Mouse (Mus musculus) spleen, adult 10 weeks (tissue): Measurements from ENCODE around the gene Afap1. TPM values are rescaled to one million over a fixed set of nuclear protein-coding genes. Genes with fewer than 3 reads are reported as not detected.

ENCODE experiments used
- polyA plus RNA-seq: library from polyadenylated mRNA; stranded (reverse); fragments of 350-450 nt; fragmentation: Illumina TruSeq; extraction: RNeasy Lipid Tissue Mini Kit (QIAGEN cat#74804); gene quantifications from one replicate; pipeline ENCODE4 v1.2.3, GENCODE M21; 2015; ENCODE audit warnings: low replicate concordance; ENCODE audit not compliant: insufficient read depth

The Afap1 gene
- 5.2 TPM for polyA plus RNA-seq

GRCm38 (mm10) chr5:35893093-35893804, at the start of gene Afap1:
Gene Afap1 (plus strand): TSS chr5:35893319.

Other genes starting within 250 kb of the Afap1 start
- 6.5 TPM for gene Htra3, start 213.5 kb upstream of the Afap1 start, polyA plus RNA-seq
- gene Sh3tc1, start 153.3 kb upstream of the Afap1 start, polyA plus RNA-seq = 3.2 TPM
- 1.1 TPM for gene Ablim2, start 135.4 kb upstream of the Afap1 start, polyA plus RNA-seq